Mouse (Mus musculus) layer of hippocampus, postnatal 10 days (tissue): ENCODE measurements at regions not wholly inside any gene's neighbourhood (a gene's known extent, or its start where the extent isn't known, plus 50 kb on each side); places are given as distances from the start of the nearest gene placed in this dataset.
"Not testable (repeated sequence)": the region's sequence is repeated elsewhere in the genome, so short reads cannot be mapped to it uniquely, and the experiment has no call there.

Experiments used
- DNase-seq, 2 experiments: peaks; one replicate each; pipeline ENCODE4 v3.0.0; 2021; ENCODE audit warnings: low spot score in 2 of 2

DNA sequence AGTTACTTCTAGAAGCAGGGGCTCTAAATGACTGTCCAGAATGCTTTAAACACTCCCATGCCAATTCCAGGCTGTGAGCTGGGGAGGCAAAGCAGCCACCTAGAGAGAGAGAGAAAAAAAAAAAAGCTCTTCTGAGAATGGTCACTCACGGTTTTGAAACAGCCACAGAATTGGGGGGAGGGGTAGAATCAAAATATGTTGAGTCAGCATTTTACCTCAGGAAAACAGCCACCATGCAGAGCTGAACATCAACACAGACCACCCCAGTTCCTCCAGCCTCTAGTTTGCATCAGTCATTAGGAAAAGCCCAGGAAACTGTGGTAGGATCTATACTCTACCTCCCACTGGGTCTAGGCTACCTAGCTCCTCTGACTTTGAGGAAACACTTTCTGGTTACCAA lies 124.1 kb upstream of the Gm5150 start:
- DNase-seq = no peak

DNA sequence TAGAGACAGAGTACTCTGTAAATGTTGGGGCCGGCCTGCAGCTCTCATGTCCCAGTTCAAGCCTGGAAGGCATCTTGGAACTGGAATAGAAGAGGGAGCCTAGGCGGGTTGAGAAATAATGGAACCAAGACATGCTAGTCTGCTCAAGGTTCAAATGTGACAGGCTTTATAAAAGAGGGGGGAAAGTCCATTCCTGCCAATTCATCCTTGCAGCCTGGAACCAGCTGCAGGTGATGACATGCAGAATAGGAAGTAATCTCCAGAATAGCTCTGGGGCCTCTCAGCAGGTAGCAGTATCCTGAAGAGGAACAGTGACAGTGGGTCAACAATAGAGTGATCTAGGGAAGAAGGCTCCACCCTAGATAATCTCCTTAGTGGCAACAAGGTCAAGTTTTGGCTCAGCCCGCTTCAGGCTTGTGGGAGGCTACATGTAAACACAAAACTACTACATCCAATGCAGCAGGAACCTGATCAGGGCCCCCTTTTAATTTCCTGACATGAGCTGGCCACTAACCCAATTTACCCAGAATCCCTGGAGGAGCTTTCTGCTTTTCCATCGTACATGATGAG lies 119.2 kb upstream of the Gm5150 start:
- DNase-seq = not testable (repeated sequence)

DNA sequence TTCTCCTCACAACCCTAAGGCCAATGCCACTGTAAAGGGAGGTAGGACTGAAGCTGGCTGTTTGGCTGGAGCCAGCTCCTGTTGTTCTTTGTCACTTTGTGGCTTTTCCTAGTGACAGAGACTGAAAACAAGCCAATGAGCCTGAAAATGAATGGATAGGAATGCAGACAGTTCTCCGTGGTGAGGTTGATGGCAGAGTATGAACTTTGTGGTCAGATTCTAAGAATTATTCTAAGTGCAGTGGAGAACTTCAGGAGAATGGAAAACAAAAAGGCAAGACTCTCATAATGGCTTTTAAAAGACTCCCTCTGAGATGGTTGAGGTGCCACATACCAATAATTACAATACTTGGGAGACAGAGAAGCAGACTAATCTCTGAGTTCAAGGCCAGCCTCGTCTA lies 109.7 kb upstream of the Gm5150 start:
- no peak for DNase-seq

DNA sequence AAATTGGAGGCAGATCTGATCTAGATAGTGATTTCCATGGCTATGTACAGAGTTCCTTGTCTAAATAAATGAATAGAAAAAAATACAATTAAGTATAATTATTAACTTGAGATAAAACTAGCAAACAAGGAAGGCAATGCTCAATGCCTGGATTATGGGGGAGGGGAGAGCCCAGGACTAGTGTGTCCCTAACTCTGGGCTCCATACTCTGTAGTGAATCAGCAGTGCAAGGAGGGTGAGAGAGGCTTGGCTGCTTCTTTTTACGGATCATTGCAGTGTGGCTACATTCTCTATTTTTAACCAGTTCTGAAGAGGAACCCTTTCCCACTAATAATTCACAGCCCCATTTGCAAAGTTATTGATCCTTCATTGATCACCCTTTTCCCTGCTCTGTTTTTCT lies 101.3 kb upstream of the Gm5150 start:
- no peak for DNase-seq

DNA sequence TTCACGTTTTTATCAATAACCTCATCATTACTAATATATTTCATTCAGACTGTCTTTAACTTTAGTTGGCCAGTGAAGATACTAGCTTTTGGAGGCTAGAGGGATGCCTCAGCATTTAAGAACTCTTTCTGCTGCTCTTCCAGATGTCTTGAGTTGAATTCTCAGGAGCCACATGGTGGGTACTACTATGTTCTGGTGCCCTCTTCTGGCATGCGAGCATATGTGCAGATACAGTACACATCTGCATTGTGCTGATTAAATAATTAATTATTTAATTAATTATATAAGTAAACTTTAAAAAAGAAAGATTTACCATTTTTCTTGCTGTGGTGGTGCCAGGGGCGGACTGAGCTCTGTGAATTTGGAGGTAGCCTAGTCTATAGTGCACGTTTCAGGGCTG lies 98.8 kb upstream of the Gm5150 start:
- no peak for DNase-seq

DNA sequence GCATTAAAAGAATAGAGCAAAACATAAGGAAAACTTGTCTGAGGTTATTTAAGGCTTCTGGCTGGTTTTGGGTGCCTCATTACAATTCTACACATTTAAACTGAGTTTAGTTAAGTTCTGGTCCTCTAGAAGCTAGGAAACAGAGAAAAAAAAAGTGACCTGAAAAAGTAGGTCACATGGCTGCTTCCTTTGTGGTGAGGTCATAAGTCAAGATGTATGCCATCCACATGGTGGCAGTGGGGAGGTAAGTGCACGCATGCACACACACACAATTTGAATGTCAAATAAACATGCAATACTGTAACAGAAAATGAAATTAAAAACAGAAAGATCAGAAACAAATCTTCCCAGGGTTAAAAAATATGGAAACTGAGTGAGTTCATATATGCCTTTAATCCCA lies 96.9 kb upstream of the Gm5150 start:
- no peak for DNase-seq

DNA sequence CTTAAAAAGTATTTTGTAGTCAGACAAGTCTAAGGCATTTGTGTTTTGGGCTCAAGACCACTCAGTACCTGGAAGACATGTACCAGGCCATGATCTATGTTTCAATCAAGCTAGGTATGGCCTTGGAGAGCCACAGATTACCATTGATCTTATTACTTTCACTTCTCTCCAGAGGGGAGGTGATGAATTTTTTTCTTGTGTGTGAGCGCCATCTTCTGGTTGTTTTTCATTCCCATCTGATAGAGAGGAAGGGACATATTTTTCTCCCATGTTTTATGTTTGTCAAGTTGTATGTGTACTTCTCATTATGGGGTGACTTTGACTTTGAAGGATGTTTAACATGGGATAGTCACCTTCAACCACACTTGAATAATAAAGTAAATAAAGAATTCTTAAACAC lies 80.3 kb upstream of the Gm5150 start:
- DNase-seq = peak; percentile 3 to 13

DNA sequence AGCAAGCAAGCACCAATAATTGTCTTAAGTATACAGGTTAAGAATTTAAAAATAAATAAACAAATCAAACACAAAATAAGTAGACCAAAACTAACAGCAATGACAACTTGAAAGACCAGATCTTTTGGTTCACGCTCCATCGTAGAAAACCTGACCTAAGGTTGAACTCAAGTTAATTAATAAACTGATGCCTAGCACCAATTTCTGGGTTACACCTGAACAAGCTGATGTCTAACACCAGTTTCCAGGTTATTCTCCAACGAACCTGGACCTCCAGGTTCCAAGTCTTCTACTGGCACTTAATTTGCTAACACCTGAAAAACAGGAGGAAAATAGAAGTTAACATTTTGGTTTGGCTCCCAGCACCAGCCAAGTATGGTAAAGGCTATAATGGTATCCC lies 79.1 kb upstream of the Gm5150 start:
- DNase-seq = no peak

DNA sequence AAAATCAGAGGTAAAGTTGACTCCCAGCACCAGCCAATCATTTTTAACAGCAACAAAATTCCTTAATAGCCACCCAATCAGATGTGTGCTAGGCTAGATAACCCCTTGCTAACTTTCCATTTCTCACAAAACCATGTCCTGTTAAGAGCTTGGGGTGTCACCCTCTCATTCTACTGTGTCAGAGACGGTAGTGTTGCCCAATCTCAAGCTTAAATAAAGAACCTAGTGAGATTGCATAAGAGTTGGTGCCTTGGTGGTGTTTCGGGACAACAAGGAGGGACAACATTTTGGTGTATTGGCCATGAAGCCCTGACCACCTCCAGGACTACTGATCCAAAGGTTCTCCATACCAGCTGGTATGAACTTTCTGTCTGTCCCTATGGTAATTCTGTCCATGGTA lies 72.9 kb upstream of the Gm5150 start:
- DNase-seq = no peak

DNA sequence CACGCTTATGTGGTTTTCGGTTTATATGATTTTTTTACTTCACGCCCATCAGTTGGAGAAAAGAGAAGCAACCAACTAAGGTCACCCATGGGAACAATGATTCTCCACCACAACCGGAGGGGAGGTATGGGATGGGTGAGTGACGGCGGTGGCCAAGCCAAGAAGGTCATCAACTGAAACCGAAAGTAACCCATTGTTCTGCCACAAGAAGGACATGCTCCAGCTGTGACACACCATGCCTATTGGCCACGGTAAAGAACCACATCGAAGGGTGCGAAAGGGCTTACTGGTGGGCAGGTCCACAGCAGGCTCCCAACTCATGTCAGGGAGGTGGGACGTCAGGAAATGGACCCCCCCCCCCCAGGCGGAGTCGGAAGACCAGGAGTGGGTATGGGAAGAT lies 65.7 kb upstream of the Gm5150 start:
- DNase-seq = no peak

DNA sequence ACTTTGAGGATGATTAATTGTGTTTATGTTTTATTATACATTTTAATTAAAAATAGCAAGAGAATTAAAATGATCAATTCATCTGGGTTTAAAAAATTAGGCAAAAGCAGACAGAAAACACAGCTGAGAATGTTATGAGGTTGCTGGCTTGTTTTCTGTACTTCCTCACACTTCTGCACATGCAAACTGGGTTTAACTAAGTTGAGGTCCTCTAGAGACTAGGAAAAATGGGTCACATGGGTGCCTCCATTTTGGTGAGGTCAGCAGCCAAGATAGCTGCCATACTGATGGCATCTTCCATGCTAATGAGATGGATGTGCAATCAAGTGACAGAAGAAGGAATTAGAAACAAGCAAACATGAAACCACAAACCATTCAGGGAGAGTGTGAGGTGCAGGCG lies 64.7 kb upstream of the Gm5150 start:
- DNase-seq = no peak

DNA sequence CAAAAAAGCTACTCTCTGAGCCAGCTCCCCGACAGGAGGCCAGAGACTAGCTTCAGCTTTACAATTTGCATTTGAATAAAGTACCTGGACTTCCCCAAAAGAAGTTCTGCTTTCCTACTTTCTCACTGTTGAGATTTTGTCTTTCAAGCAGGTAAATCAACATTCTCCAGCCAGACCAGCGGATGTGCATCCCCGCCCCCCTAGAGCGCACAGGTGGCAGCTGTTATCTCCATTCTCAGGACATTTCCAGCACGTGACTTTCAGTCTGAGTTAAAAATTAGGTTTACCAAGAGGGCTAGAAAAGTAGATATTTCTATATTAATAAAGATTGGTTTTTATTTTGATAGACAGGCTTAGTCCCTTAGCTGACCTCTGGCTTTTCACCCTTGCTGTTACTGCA lies 51.5 kb upstream of the Gm5150 start:
- not testable (repeated sequence) for DNase-seq
